Mouse (Mus musculus) thymus, postnatal 10 days (tissue): ENCODE data around the gene Sec22c.

Experiments
- DNase-seq, 2 experiments: peaks; one replicate each; pipeline ENCODE4 v3.0.0; 2021; ENCODE audit warnings: low spot score in 2 of 2

Gene Sec22c

DNA sequence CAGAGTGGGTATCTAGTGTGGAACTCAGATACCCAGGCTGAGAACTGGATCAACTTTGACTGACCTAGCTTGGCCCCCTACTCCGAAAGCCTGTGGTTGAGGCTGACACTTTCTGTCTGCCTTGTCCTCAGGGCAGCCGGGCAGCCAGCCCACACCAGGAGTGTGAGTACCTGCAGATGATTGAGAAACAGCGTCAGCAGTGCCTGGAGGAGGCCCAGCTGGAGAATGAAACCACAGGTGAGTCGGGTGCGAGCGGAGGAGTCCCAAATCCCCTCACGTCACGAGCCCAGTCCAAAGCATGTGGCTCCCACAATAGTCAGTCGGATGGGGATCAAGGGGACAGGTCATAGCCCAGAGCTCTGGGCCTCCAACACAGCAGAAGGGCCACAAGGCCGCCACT is 51.6 kb downstream of the Sec22c start:
- no peak for DNase-seq

DNA sequence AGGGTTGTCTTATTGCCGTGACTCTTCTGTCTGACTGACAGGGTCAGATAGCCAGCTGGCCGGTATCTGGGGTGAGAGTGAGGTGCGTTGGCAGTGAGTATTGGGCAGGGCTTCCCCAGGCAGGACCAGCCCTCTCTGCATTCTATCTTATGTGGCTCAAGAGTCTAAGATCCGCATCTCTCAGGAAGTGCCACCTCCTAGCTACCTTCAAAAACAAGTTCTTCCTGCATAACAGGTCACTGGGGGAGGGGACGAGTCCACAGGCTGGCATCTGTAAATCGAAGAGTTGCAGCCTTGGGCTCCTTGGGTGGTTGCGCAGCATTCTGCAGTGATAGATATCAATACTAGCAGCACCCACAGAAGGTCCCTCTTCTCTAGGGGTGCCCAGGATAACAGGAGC is 58.3 kb downstream of the Sec22c start:
- DNase-seq = no peak

DNA sequence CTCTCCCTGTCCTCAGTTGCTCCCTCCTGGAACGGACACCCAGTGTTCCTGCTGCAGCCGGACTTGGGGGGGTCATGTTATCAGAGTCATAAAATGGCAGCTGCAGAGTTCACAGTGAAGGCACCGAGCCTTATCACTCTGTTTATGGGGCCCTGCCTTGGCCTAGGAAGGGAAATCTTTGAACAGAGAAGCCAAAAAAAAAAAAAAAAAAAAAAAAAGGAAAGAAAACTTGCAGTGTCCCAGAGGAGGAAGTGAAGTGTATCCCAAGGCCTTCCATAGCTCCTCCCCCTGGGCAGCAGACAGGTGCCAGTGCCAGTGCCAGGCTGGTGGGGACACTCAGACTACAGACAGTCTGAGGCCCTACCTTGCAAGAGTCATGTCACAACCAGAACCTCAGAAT is 60.4 kb downstream of the Sec22c start:
- no peak for DNase-seq

DNA sequence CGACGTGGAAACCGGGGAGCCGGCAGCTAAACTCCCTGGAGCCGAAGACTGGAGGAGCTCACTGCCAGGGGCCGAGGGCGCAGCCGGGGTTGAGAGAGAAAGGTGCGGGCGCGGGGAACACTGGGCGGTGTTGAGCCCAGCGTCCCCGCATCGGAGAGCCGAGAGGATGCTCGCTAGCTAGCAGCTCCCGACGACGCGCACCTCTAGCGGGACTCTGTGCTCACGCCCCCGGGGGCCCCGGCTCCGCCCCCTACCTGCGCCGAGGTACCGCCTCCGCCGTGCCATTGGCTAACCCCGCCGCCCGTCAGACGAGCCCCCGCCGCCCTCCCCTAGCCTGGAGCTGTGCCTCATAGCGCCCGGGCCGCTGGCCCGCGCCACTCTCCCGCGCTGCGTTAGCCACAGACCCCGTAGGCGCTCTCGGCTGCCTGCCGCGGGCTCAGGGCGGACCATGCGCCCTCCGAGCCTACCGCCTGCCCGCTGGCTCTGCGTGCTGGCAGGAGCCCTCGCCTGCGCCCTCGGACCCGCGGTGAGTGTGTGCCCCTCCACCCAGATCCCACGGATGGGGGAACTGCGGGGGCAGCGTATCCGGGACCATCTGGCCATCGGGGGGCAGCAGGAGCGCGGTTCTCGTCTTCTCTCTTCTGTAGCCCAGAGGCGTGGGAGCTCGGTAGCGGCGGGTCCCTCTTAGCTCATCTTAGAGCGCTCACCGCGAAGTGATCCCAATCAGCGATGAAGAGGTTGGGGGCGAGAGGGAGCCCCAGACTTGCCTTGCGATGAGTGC is 62.7 kb downstream of the Sec22c start, which contains the start of gene Vipr1:
TSS of gene Vipr1 (plus strand) at position 316 of the 781 bp plus-strand sequence.
- peak; percentile 84 to 86 for DNase-seq

DNA sequence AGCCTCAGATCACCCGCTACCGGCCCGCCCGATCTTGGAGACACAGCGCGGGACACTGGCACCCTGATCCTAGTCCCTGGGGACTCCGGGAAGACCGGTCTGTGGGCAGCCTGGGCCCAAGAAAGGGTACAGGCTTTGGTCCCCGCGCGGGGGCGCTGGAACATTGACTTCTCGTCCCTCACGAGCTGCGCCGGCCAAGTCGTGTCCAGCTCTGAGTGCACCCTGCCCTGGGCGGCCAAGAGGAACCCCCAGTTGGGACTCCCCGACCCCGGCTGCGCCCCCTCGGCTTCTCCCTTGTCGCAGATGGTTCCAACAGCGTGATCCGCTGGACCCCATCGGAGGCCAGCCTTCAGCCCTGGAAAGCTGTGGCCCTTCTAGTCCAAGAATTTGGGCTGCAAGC is 63.3 kb downstream of the Sec22c start, which contains the start of gene Lyzl4:
TSS of gene Lyzl4 (minus strand) at position 96 of the 400 bp plus-strand sequence.
- DNase-seq = peak; percentile 45 to 77

DNA sequence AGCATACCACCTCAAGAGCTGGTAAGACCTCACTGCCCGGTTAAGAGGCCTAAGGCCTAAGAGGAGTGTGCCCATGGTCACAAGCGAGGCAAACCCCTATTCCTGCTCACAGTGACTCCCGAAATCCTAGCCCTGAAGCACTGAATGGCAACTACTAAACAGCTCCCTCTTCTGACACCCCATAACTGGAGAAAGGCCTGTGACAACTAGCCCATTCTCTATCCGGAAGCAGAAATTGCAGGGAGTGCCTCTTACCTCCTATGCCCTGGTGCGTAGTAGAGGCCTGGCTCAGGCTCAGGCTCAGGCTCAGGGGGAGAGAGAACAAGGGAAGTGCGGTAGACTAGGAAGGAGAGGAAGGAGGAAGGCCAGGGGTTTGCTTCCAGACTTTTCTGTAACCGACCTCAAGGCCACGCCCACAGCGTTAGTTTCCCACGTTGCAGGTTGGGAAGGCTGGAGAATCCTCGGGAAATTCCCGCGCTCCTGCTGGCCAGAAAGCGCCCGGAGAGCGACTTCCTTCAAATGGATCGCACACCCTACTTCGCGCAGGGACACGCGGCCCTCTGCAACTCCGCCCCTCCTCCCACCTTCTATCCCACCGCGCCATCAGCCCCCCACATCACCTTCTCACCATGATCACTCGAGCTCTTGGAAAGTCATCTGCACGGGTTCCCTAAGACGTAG is 63.9 kb downstream of the Sec22c start:
- DNase-seq = no peak

DNA sequence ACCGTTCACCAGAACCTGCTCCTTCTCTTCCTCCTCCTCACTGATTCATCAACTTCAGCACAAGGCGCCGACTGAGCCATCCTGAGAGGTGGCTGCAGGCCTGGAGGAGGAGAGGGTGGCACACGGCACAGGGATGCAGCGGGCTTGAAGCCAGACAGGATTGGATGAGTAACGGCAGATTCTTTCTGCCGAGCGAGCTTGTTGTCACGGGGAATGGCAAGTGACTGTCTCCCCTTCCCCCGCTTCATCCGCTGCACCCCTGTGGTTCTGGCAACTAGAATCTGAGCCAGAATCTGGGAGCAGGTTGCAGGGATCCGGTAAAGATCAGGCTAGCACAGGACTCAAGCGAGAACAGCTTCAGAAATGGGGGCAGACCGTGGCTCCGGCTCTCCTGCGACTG is 65.5 kb downstream of the Sec22c start:
- no peak for DNase-seq

DNA sequence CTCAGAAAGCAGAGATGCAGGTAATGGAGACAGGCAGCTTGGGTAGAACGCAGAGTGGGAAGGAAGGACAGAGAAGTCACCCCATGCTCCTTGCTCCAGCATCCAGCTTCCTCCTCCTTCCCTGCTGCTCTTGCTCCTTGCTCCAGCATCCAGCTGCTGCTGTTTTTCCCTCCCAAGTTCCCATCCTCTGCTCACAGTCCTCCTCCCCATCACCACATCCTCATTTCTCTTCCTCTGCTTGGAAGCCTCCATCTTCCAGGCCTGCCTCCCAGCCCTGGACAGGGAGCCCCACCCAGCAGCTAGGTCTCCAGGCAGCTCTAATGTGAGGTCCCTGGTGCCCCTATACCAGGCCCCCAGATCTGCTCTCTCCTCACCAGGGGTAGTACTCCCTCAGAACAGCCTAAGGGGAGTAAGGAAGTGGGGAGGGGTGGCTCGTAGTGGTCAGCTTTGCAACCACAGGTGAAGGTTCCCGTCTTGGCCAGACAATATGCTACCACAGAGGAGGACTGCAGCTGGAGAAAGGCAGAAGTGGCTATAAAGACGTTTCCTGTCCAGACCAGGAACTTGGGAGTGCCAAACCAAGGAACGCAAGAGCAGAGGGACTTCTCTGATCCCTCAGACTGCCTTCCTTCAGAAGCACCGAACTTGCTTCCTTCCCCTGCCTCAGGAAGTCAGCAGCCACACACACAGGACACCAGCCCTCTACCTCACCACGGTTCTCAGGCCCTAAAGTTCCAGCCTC is 69.3 kb downstream of the Sec22c start:
- DNase-seq = no peak

DNA sequence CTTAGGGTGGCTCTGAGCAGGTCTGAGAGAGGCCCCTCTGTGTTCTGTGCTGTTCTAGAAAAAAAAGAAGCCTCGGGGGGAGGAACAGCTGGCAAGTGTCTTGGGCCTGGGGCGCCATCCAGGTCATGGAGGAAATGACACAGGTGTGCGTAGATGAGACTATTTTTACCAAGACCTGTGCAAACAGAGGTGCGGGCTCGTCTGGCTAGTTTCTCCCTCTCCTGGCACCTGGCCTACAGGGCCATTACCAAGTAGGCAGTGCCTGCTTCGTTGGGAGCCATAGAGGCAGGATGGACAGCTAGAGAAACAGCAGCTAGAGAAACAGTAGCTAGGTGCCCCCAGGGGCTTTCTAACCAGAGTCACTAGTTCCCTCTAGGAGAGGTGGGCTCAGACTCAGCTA is 72.0 kb downstream of the Sec22c start:
- DNase-seq = no peak

DNA sequence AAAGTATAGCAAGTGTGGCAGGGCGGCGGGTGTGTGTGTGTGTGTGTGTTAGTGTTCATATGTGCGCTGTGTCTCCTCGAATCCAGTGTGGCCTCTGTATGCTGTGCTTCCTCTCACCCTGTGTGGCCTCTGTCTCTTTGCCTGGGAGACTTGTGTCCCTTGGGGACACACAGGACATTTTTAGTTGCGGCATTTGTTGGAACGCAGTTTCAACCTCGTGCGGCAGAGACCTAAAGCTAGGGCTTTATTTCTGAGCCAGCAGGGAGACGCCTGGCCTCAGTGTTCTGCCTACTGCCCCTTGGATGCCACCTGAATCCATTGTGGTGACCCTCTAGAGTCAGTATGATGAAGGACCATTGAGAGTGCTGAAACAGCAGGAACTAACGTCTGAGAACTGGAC is 72.4 kb downstream of the Sec22c start:
- no peak for DNase-seq

DNA sequence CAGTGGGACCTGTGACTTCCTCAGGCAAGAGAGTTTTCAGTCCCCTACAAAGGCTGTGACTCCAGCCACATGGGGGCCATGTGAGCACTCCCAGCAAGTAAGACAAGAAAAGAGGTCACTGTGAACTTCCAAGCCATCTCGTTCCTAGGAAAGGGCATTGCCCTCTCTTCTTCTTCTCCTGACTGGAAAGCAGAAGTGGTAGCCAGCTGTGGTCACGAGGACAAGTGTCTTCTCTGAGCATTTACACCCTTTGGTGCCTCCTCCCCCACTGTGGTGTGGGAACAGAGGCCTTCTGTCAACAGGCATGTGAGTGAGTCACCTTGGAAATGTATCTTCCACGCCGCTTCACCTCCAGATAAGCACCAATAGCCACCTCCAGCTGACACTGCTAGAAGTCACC is 73.3 kb downstream of the Sec22c start:
- DNase-seq = no peak

DNA sequence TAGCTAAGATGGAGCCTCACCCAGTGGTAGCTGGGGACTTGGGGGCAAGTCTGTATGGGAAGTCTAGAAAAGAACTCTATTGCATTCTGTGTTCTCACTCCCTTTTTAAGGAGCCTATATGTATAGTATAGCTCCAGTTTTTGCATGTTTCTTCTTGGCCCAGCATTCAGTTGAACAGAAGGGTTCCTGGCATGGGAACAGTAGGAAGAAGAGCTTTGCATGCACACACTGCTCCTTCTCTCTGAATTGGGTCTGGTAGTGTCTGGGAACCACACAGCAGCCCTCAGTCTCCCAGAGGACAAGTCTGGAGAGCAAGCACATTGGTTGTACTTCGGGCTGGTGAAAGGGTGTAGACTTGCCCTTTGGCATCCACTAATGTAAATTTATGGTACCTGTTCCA is 74.7 kb downstream of the Sec22c start:
- DNase-seq = no peak
